Mouse (Mus musculus) liver, adult (tissue): Measurements from ENCODE around the gene Ftsj1.

Experiments used
- GATA4 ChIP-seq: IDR thresholded peaks from 2 replicates; pipeline ENCODE4 v1.6.1; 2014; ENCODE audit warnings: mild to moderate bottlenecking, low read length; ENCODE audit not compliant: insufficient replicate concordance

Gene Ftsj1

GRCm38 (mm10) chrX:8252334-8253285, at the start of gene Ftsj1:
Ftsj1 (minus strand) TSS chrX:8252406.
- TF ChIP-seq GATA4 = no peak

- no peak for TF ChIP-seq GATA4
Measured at GRCm38 (mm10) chrX:8288621-8289020, 36.4 kb upstream of the Ftsj1 start.

GRCm38 (mm10) chrX:8274056-8274455, 21.9 kb upstream of the Ftsj1 start:
- no peak for TF ChIP-seq GATA4

- TF ChIP-seq GATA4 = no peak
Measured at GRCm38 (mm10) chrX:8272000-8272399, 19.8 kb upstream of the Ftsj1 start.

DNA sequence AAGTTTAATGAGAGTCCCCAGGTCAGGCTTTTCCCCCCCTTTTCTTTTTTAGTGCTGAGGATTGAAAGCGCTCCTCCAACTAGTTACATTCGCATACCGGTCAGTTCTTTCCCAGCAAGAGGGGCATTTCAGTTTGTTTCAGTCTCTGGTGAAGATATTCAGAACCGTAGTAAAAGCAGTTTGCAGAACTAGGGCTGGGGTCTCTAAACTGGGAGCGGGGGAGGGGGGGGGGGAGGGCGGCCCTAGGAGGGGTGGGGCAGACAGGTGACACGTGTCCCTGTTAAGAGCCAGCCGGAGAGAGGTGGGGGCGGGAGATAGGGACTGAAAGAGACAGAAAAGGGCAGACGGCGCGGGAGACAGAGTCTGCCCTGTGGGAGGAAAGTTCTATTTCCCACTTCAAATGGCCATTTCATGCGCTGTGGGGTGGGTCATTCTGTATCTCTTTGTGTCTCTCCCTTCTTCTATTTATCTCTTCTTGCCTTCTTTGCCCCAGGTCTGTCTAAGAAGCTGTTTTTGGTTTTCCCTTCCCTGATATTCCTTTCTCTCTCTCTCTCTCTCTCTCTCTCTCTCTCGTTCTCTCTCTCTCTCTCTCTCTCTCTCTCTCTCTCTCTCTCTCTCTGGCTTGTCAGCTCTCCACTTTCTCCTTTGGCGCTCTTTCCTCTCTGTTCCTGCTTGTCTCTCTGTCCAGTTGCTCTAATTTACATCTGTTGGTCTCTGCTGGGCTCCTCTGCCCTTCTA, 19.0 kb upstream of the Ftsj1 start, which contains the start of gene Slc38a5:
Slc38a5 (plus strand) TSS at position 51 of the 738 bp plus-strand sequence.
- no peak for TF ChIP-seq GATA4

DNA sequence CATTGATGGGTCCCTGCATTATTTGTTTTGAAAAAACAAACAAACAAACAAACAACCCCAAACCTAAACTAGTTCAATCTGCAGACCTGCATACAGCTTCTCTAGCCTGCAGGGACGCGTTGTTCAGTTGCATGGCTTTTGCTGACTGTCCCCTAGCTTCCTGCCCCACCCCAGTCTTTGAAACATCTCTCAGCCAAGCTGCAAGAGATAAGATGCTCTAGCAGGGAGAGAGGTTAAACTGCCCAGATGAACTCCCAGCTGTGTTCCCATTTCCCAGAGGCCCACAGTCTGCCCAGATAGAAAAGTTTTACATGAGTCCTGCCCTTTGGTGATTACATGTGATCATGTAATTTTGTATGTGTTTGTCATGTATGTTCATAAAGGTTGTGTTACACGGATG, 12.0 kb upstream of the Ftsj1 start:
- TF ChIP-seq GATA4 = no peak

- no peak for TF ChIP-seq GATA4
Measured at GRCm38 (mm10) chrX:8263156-8263804, 11.1 kb upstream of the Ftsj1 start.

DNA sequence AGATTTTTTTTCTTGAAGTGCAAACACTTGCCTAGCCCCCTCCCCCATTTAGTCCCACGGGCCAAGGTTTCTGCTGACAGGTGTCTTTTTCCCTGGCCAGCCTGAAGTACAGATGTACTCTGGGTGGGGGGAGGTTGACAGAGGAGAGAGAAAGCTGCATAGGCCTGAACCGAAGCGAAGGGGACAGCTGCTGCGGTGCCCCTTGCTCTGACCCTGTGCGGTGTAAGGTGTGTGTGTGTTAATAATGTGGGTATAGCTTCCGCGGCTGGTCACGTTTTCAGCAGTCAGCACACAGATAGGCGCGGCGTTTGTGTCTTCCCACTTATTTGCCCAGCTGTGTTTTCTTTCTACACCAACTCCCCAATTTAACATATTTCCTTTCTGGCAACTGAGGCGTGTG, 7.3 kb upstream of the Ftsj1 start:
- no peak for TF ChIP-seq GATA4

DNA sequence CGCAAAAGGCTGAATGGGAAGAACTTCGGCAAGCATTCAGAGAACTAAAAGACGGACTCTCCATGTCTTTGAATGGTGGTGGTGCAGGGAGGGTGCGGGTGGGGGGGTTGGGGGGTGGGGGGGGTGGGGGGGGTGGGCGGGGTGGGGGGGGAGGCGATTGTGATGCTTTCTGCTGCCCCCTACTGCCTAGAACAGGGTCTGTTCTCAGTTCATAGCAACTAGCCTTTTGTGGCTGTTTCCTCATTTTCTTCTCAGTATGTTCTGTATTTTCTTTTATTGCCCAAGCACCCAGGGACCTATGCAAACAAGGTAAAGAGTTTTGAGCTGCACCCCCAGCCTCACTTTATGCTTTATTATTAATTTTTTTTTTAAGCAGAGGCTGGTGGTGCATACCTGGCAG, 3.6 kb upstream of the Ftsj1 start:
- TF ChIP-seq GATA4 = no peak

GRCm38 (mm10) chrX:8253711-8254110, 1.5 kb upstream of the Ftsj1 start:
- no peak for TF ChIP-seq GATA4

DNA sequence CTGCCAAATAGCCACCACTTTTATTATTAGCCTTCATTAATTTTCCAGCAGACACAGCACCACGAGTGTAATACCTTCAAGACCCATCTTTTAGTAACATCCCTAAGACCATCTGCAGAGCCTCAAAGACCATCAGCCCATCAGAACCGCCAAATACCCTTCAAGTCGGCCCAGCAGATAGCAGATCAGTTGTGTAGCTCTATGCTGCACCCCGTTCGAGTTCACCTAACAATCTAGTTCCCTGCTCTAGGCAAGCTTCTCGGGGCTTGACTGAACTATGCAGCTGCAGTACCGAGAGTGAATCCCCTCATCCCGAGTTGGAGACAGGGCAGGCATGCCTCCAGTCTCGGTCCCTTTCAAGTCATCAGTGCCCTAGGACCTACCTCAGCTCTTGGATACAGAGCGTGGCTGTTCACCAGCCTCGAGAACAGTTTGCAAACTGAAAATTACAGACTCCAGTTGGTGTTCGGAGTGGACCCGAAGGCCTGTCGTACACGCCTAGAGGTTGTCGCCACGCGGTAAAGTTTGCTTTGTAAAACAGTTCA, 345 bp downstream of the Ftsj1 start:
- no peak for TF ChIP-seq GATA4

DNA sequence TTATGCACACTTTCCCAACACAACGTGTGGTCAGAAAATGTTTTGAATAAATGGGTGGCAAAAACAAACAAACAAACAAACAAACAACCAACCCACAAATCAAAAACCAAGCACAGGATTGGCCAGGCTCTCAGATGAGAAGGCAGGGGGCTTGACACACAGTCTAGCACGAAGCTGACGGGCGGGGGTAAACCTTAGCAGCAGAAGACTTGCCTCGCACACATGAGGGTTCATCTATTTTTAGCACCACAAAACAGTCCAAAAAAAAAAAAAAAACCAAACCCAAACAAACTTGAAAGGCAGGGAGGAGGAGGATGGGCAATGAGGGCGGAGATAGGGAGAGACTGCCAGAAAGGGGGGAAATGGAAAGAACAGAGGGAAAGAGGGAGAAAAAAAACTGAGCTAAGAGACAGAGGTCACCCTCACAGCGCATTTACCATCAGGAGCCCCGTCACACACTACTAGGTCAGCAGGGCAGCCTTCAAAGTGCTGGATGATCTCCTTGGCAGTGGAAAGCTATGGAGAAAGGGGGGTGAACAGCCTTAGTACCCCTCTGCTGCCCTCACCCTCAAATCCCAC, 3.6 kb downstream of the Ftsj1 start:
- TF ChIP-seq GATA4 = no peak

DNA sequence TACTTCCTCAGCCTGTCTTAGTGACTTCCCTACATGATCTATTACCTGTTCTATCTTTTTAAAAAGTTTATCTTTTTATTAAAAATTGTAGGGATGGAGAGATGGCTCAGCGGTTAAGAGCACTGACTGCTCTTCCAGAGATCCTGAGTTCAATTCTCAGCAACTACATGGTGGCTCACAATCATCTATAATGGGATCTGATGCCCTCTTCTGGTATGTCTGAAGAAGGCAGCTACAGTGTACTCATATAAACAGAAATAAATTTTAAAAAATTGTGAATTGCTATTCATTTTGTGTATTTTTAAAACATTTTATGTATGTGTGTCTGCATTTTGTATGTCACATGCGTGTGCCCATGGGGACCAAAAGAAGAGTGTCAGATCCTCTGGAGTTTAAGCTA, 4.5 kb downstream of the Ftsj1 start:
- no peak for TF ChIP-seq GATA4

DNA sequence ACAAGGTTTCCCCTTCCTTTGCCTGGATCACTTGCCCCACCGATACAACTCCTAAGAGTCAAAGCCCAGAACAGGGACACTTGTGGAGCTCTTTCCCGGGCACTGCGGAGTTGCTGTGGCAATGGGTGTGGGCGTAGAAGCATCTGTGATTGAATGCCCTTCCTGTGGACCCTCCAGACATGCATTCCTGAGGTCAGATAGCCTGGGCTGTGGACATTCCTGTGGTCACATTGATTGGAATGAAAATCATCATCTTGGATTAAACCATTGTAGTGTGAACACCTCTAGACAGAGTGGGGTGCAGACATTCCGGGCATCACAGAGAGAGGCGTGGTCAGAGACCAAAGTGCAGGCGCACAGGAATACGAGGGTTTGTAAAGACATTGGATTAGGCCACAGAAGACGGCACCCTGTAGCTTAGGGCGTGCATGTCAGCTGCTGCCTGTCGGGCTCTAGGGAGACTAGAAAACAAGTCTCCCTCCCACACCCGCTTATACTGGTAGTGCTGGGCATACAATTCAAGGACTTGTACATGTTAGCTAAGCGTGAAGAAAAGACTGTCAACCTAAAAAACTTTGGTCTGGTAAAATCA, 13.3 kb downstream of the Ftsj1 start:
- no peak for TF ChIP-seq GATA4
